Mouse (Mus musculus) MEL (cell line): ENCODE measurements at regions not wholly inside any gene's neighbourhood (a gene's known extent, or its start where the extent isn't known, plus 50 kb on each side); places are given as distances from the start of the nearest gene placed in this dataset.

Source experiments
- DNase-seq: peaks from one replicate; pipeline ENCODE4 v3.0.0; 2011; ENCODE audit warnings: low read depth, low spot score
- H3K27ac ChIP-seq: 2 replicates; pipeline ENCODE4 v1.5.1; 2012; ENCODE audit warnings: low read depth, mild to moderate bottlenecking, control low read depth, low read length, moderate library complexity; ENCODE audit not compliant: control insufficient read depth
- H3K27me3 ChIP-seq, 2 experiments: fragments of 150-350 bp in 1 of 2; sonication (generic) in 1 of 2; 2 replicates each; pipeline ENCODE4 v1.6.1; 2012; ENCODE audit warnings: low read length in 2 of 2, mild to moderate bottlenecking in 2 of 2, improper control_type of control experiment in 1 of 2, moderate library complexity in 1 of 2; ENCODE audit not compliant: insufficient read depth in 2 of 2, control insufficient read depth in 1 of 2
- H3K36me3 ChIP-seq, 2 experiments: 2 replicates each; pipeline ENCODE4 v1.6.1; 2012 to 2014; ENCODE audit warnings: low read length in 2 of 2, improper control_type of control experiment in 1 of 2, inconsistent platforms in 1 of 2, mild to moderate bottlenecking in 1 of 2; ENCODE audit not compliant: insufficient read depth in 2 of 2, control insufficient read depth in 1 of 2
- H3K4me1 ChIP-seq, 2 experiments: fragments of 150-350 bp in 1 of 2; sonication (generic) in 1 of 2; 2 replicates each; pipeline ENCODE4 v1.6.1; 2012; ENCODE audit warnings: low read length in 2 of 2, improper control_type of control experiment in 1 of 2, mild to moderate bottlenecking in 1 of 2; ENCODE audit not compliant: insufficient read depth in 2 of 2, control insufficient read depth in 1 of 2
- H3K4me3 ChIP-seq, 2 experiments: fragments of 150-350 bp in 1 of 2; sonication (generic) in 1 of 2; 2 replicates each; pipeline ENCODE4 v1.5.1; 2012; ENCODE audit warnings: low read depth in 2 of 2, low read length in 2 of 2, mild to moderate bottlenecking in 2 of 2, moderate library complexity in 2 of 2, control low read depth in 1 of 2, improper control_type of control experiment in 1 of 2; ENCODE audit not compliant: control insufficient read depth in 1 of 2, insufficient read depth in 1 of 2
- H3K79me2 ChIP-seq: 2 replicates; pipeline ENCODE4 v1.6.1; 2012; ENCODE audit warnings: mild to moderate bottlenecking, low read length, moderate library complexity; ENCODE audit not compliant: control insufficient read depth, poor library complexity, insufficient read depth
- H3K9ac ChIP-seq: 2 replicates; pipeline ENCODE4 v1.6.1; 2012; ENCODE audit warnings: low read depth, mild to moderate bottlenecking, control low read depth, low read length, moderate library complexity; ENCODE audit not compliant: control insufficient read depth, poor library complexity, severe bottlenecking
- H3K9me3 ChIP-seq: fragments of 150-350 bp; sonication (generic); replicated peaks from 2 replicates; pipeline ENCODE4 v1.6.1; 2012; ENCODE audit warnings: mild to moderate bottlenecking, low read length, improper control_type of control experiment, moderate library complexity; ENCODE audit not compliant: insufficient read depth
- BHLHE40 ChIP-seq: IDR thresholded peaks from 2 replicates; pipeline ENCODE4 v1.6.1; 2012; ENCODE audit warnings: low read depth, mild to moderate bottlenecking, inconsistent platforms, low read length, improper control_type of control experiment, borderline replicate concordance
- CHD2 ChIP-seq: IDR thresholded peaks from 2 replicates; pipeline ENCODE4 v1.6.1; 2011; ENCODE audit warnings: low read length, improper control_type of control experiment
- CTCF ChIP-seq, 3 experiments: IDR thresholded peaks in 2 of 3; conservative IDR thresholded peaks in 1 of 3; 2 replicates each; pipeline ENCODE4 v1.5.1; 2011 to 2012; ENCODE audit warnings: low read length in 3 of 3, low read depth in 2 of 3, mild to moderate bottlenecking in 2 of 3, improper control_type of control experiment in 1 of 3, inconsistent platforms in 1 of 3, mixed read lengths in 1 of 3, moderate library complexity in 1 of 3; ENCODE audit not compliant: control insufficient read depth in 1 of 3, insufficient read depth in 1 of 3, poor library complexity in 1 of 3, severe bottlenecking in 1 of 3
- ELF1 ChIP-seq: IDR thresholded peaks from 2 replicates; pipeline ENCODE4 v1.6.1; 2014; ENCODE audit warnings: low read depth, mild to moderate bottlenecking, inconsistent platforms, low read length, improper control_type of control experiment, moderate library complexity
- EP300 ChIP-seq, 2 experiments: IDR thresholded peaks; 2 replicates each; pipeline ENCODE4 v1.6.1; 2011; ENCODE audit warnings: improper control_type of control experiment in 2 of 2, low read length in 2 of 2, low read depth in 1 of 2, mild to moderate bottlenecking in 1 of 2
- HCFC1 ChIP-seq: IDR thresholded peaks from 2 replicates; pipeline ENCODE4 v1.6.1; 2012; ENCODE audit warnings: low read depth, mild to moderate bottlenecking, inconsistent platforms, low read length, improper control_type of control experiment, moderate library complexity
- JUND ChIP-seq: IDR thresholded peaks from 2 replicates; pipeline ENCODE4 v1.6.1; 2011; ENCODE audit warnings: low read depth, mild to moderate bottlenecking, improper control_type of control experiment, low read length
- MAFK ChIP-seq: IDR thresholded peaks from 2 replicates; pipeline ENCODE4 v1.6.1; 2011; ENCODE audit warnings: low read depth, mild to moderate bottlenecking, low read length, improper control_type of control experiment, borderline replicate concordance
- MAX ChIP-seq: IDR thresholded peaks from 2 replicates; pipeline ENCODE4 v1.6.1; 2011; ENCODE audit warnings: low read length, improper control_type of control experiment
- MEF2A ChIP-seq: IDR thresholded peaks from 2 replicates; pipeline ENCODE4 v1.6.1; 2014; ENCODE audit warnings: low read depth, mild to moderate bottlenecking, inconsistent platforms, low read length, improper control_type of control experiment; ENCODE audit not compliant: poor library complexity, insufficient replicate concordance, severe bottlenecking; ENCODE audit errors: extremely low read depth
- MXI1 ChIP-seq: IDR thresholded peaks from 2 replicates; pipeline ENCODE4 v1.6.1; 2011; ENCODE audit warnings: mild to moderate bottlenecking, low read depth, low read length, improper control_type of control experiment
- MYB ChIP-seq: IDR thresholded peaks from 2 replicates; pipeline ENCODE4 v1.6.1; 2011; ENCODE audit warnings: mild to moderate bottlenecking, low read depth, low read length, improper control_type of control experiment
- MYC ChIP-seq: IDR thresholded peaks from 2 replicates; pipeline ENCODE4 v1.6.1; 2011; ENCODE audit warnings: low read depth, mild to moderate bottlenecking, low read length, improper control_type of control experiment, moderate library complexity
- NELFE ChIP-seq: IDR thresholded peaks from 2 replicates; pipeline ENCODE4 v1.6.1; 2011; ENCODE audit warnings: low read depth, low read length, improper control_type of control experiment
- POLR2AphosphoS2 ChIP-seq: IDR thresholded peaks from 2 replicates; pipeline ENCODE4 v1.6.1; 2011; ENCODE audit warnings: low read length, improper control_type of control experiment
- POLR2AphosphoS5 ChIP-seq: IDR thresholded peaks from 2 replicates; pipeline ENCODE4 v1.6.1; 2012; ENCODE audit warnings: low read depth, borderline replicate concordance, mild to moderate bottlenecking, inconsistent platforms, low read length, moderate library complexity, mixed read lengths
- RAD21 ChIP-seq: IDR thresholded peaks from 2 replicates; pipeline ENCODE4 v1.6.1; 2011; ENCODE audit warnings: mild to moderate bottlenecking, low read depth, low read length, improper control_type of control experiment
- SMC3 ChIP-seq: IDR thresholded peaks from 2 replicates; pipeline ENCODE4 v1.6.1; 2011; ENCODE audit warnings: low read depth, low read length, improper control_type of control experiment
- TAL1 ChIP-seq: IDR thresholded peaks from 2 replicates; pipeline ENCODE4 v1.6.1; 2012; ENCODE audit warnings: mild to moderate bottlenecking, inconsistent platforms, low read length, moderate library complexity, mixed read lengths
- TBP ChIP-seq: IDR thresholded peaks from 2 replicates; pipeline ENCODE4 v1.8.0; 2011; ENCODE audit warnings: low read depth, low read length, improper control_type of control experiment
- TCF12 ChIP-seq: IDR thresholded peaks from 2 replicates; pipeline ENCODE4 v1.6.1; 2014; ENCODE audit warnings: low read depth, mild to moderate bottlenecking, inconsistent platforms, low read length, improper control_type of control experiment, moderate library complexity
- ZKSCAN1 ChIP-seq: IDR thresholded peaks from 2 replicates; pipeline ENCODE4 v1.6.1; 2012; ENCODE audit warnings: low read depth, mild to moderate bottlenecking, inconsistent platforms, low read length, improper control_type of control experiment, moderate library complexity
- ZNF384 ChIP-seq: IDR thresholded peaks from 2 replicates; pipeline ENCODE4 v1.6.1; 2012; ENCODE audit warnings: low read depth, mild to moderate bottlenecking, inconsistent platforms, low read length, improper control_type of control experiment

DNA sequence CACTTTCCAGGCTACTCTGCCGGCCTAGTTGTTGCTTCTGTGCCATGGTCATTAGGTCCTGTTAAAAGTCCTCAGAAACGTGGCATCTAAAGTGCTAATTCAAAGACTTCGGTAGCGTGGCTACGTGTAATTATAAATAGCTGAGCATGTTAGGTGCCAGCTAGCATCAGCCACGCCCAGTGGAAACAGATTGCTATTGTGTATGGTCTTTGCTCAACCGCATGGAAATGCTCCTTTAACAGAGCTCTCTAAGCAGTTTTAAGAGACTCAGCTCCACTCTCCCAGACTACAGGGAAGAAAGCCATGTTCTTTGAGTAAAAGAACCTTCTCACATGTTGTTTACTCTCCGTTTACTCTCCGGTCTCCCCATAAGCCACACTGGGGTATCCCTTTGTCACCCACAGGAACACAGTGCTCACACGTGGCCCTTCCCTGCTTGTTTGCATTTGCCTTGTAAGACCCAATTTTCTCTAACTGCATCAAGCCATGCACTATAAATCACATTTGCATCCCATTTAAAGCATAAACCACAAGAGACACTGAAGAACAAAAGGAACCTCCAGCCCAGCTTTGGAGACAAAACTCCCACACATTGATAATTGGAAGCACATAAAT lies 311.7 kb downstream of the Fgf10 start:
- no peak for TF ChIP-seq NELFE
- no peak for TF ChIP-seq MYC
- TF ChIP-seq TCF12: no peak
- TF ChIP-seq POLR2AphosphoS5: no peak
- no peak for TF ChIP-seq MYB
- no peak for TF ChIP-seq CTCF (IDR thresholded peaks at IDR 0.05 in 2 of 3, conservative IDR thresholded peaks at IDR 0.05 in 1 of 3; ENCODE audit: control insufficient read depth in 1 of 3, insufficient read depth in 1 of 3, low read depth in 2 of 3, low read length in 3 of 3, poor library complexity in 1 of 3, severe bottlenecking in 1 of 3)
- no peak for TF ChIP-seq MAFK
- TF ChIP-seq SMC3: no peak
- no peak for TF ChIP-seq MAX
- TF ChIP-seq ELF1: no peak
- no peak for TF ChIP-seq MEF2A
- TF ChIP-seq ZNF384: no peak
- TF ChIP-seq ZKSCAN1: no peak
- no peak for TF ChIP-seq TAL1
- no peak for TF ChIP-seq JUND
- Histone ChIP-seq H3K79me2 (no peaks in the 10 kb centered on the region), H3K4me3 (no peak overlapping the region), H3K9ac (no peak overlapping the region), H3K9me3 (no peaks in the 10 kb centered on the region), H3K4me1 (no peaks in the 10 kb centered on the region), H3K27ac (no peak overlapping the region), H3K36me3 (no peaks in the 10 kb centered on the region), H3K27me3 (no peaks in the 10 kb centered on the region; a peak in 1 of 4 replicates)
- no peak for DNase-seq

DNA sequence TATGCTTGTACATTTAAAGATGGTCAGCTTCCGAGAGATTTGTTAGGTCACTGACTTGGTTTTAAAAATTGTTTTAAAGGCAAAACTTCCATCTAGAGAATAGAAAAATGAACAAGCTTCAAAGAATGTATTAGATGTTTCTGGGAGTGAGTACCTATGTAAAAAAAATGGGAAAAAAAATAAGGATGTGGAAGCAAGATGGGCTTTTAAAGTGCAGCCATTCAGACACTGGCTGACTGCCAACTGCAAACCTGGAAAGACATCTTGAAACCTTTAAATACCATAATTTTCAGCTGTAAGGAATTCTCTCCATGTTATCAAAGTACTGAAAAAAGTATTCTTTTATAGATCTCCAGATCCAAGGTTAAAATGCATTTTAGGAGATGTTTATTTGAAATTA lies 315.7 kb downstream of the Fgf10 start:
- H3K4me1 ChIP-seq: no peaks in the 10 kb centered on the region
- no peak for DNase-seq
- no peak overlapping the region for H3K27ac ChIP-seq
- no peaks in the 10 kb centered on the region for H3K9me3 ChIP-seq
- no peaks in the 10 kb centered on the region for H3K27me3 ChIP-seq
- no peak overlapping the region for H3K9ac ChIP-seq
- no peak overlapping the region for H3K4me3 ChIP-seq
- H3K79me2 ChIP-seq: no peaks in the 10 kb centered on the region
- TF ChIP-seq EP300 (IDR thresholded peaks at IDR 0.05; ENCODE audit: low read depth in 1 of 2, low read length in 2 of 2) (no peak), ZKSCAN1 (no peak), CHD2 (no peak), TBP (no peak), RAD21 (no peak), MXI1 (no peak), HCFC1 (no peak), ZNF384 (no peak), POLR2AphosphoS2 (no peak), ELF1 (no peak), BHLHE40 (no peak)
- H3K36me3 ChIP-seq: no peaks in the 10 kb centered on the region
